Mouse (Mus musculus) WW6 (cell line): ENCODE results near the gene Pak2.
"Not testable (repeated sequence)": the region's sequence is repeated elsewhere in the genome, so short reads cannot be mapped to it uniquely, and the experiment has no call there.

ENCODE experiments used
- DNase-seq: peaks from one replicate; pipeline ENCODE4 v3.0.0-alpha.2; 2013; ENCODE audit warnings: low read depth, low spot score

Pak2 gene

DNA sequence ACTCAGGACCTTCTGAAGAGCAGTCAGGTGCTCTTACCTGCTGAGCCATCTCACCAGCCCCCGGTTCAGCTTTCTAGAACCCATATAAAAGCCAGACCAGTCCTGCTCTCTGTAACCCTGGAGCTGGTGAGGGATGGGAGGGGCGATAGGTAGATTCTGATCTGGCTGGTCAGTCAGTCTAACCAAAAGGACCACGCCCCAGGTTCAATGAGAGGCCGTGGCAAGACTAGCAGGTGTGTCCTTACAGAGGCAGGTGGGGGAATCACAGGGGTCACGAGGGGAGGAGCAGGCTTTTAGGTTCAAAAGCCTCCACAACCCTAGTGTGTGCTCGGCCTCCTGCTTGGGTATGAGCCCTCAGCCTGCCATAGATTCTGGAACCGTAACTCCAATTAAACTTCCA lies 12.3 kb upstream of the Pak2 start:
- no peak for DNase-seq

DNA sequence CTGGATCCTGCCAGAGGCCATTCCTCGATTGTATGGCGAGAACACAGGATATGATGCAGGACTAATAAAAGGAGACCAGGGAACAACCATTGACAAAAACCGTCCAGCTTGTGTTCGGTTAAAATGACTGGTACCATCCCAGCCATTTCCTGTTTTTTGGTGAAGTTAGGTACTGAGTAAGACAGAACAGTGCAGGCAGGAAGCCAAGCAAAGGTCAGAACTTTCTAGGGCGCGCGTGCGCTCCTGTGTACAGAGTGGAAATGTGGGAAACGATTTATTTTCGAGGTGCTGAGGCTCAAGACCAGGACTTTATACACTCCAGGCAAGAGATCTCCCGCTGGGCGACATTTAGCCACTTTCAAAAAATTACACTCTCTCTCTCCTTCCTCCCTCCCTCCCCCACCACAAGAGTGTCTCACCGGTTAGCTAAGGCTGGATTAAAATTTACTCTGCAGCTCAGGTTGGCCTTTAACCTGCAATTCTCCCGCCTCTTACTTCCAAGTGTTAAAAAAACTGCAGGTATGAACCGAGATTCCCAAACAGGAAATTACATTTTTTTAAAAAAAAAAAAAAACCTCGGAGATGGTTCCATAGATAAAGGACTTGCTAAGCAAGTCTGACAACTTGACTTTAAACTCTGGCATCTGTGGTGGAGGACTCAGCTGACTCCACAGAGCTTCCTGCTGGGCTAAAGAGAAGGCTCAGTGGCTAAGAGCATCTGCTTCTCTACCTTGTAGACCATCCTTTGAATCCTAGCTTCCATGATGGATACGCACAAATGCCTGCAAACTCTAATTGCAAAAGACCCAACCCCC lies 8.7 kb upstream of the Pak2 start:
- no peak for DNase-seq

DNA sequence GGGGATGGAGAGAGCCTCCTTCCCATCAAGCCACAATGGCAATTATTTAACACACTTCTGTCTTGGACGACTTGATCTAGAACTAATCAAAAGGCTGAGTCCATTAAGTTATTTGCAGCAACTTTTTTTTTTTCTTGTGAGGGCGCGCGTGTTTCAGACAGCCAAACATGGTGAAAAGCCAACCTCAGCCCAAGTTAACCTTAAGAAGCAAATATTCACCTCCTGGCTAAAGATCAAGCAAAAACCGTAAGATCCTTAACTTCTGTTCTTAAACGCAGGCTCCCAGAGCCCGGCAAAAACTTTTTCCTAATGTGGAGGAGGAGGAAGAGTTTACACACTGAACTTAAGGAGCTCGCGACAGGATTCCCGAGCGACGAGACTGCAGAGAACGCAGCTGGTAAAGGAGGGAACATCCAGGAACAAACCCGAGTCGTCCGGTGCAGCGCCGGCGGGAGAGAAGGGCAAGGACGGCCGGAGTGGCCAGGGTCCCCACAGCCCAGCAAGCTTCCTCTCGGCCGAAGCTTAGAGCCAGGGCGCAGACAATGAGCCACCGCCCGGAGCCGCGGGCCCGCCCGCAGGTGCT lies 643 bp downstream of the Pak2 start:
- DNase-seq: no peak

DNA sequence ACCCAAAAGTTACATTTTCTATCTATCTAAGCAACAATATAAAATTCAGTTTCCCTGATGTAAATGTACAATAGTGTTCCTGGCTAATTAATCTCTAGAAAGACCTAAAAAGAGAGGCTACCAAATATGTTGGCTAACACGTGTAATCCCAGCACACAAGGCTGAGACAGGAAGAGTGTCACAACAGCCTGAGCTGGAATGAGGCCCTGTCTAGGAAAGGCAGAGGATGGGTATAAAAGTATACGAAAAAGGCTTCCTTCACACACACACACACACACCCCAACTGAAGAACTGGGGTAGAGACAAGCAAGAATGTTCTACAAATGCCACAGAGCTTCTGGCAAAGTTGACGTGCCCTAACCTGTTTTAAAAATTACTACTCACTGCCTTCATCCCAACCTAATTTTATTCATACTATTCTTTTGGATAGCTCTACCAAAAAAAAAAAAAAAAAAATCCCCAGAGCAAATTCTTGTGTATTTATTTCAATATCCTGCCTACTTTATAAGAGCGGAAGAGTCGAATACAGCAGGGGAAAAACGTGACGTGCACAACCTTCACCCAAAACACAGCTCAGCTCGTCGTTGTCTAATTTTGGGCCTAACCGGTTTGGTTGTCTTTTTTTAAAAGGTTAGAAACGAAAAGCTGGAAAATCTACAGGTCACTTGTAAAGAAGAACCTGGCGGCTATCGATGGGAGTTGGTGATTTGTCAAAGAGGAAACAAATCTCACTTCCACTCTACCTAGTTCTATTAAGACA lies 1.3 kb downstream of the Pak2 start:
- no peak for DNase-seq

DNA sequence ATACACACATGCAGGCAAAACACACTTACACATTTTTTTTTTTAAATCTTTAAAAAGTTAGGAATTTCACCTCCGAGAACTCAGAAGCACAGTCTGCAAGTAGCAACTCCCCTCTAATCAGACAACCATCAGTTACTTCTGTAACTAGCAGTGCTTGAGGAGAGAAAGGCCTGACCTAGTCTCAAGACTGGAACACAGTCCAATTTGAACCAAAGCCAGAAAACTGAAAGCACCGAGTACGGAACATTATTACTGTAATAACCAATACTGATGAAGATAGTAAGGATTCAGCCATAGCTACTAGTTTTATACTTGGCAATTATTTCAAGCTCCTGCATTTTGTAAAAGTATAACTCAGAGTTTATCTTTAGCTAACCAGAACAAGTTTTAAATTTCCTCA lies 2.7 kb downstream of the Pak2 start:
- no peak for DNase-seq

DNA sequence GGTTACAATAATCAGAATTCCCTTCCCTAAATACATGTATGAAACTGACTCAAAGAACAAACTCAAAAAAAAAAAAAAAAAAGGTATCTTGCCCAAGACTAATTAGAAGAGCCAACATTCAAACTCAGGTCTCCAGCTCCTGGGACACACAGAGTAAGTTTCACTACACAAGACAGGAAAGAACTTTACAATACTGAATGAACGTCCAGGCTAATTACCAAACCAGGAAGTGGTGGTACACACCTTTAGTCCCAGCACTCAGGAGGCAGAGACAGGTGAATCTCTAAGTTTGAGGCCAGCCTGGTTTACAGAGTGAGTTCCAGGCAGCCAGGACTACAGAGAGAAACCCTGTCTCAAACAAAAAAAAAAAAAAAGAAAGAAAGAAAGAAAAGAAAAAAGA lies 3.4 kb downstream of the Pak2 start:
- DNase-seq: no peak

DNA sequence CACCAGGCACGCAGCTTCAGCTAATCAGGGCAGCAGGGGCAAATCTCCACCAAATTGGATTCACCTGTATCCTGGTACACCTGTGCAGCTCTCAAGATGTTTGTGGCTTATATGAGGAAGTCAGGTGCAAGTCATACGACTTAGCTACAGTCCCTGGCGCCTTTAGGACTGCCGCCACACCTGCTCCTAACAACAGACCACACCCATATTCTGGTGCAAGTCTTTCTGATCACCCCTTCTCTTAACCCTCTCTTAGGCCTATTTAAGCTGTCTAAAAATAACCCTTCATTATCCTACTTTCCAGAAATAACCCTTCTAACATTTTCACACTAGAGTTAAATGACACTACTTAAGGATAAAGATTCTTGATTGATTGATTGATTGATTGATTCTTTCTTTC lies 9.1 kb downstream of the Pak2 start:
- DNase-seq: not testable (repeated sequence)

DNA sequence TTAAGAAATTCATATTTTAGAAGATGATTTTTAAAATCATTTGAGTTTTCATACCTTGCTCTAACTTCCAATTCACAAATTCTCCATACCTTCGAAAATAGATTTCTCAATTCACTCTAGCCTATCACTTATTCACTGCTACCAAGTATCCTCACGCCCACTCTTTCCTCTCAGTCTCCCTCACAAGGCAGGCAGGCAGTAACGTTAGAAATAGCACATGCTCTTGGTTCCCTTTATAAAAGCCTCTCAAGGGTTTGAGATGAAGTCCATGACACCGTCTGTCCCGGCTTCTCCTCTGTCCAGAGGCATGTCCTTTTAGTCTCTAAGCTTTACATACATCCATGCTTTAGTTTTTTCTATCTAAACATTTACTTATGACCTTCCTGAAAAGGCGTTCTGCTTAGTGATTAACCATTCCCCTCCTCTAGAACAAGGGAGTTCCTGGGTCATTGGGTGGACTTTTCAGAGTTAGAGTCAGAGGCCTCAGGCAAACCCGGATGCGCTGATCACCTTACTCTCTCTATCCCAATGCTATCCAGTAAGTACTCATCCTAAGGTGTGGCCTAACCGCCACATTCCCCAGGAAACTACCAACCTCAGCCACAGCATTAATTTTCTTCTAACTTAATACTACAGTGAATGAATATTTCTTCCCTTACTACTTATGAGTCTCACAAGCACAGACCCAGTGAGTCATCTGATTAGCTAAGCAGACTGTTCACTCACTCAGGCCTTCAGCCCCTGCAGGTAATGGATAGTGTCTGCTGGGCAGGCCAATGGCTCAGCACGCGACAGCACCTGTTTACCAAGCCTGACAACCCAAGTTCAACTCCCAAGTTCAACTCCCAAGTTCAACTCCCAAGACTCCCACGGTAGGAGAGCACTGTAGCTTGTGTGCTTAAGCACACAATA lies 10.5 kb downstream of the Pak2 start:
- no peak for DNase-seq

DNA sequence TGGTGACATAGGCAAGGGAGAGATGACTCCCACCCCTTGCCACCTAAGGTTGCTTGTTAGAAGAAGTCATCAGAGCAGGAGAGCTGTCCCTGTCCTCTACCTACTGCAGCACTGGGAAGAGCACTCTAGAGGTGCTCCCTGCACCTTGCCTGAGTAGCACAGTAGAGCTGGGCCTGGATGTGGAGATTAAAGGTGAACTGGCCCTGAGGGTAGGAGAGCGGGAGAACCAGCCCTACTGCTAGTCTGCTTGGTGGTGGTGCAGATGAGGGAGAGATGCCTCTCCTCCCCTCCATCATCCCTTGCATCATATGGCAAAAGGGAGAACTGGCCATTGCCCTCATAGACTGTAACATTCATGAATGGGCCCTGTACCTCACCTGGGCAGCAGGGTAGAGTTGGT lies 12.2 kb downstream of the Pak2 start:
- DNase-seq: no peak

DNA sequence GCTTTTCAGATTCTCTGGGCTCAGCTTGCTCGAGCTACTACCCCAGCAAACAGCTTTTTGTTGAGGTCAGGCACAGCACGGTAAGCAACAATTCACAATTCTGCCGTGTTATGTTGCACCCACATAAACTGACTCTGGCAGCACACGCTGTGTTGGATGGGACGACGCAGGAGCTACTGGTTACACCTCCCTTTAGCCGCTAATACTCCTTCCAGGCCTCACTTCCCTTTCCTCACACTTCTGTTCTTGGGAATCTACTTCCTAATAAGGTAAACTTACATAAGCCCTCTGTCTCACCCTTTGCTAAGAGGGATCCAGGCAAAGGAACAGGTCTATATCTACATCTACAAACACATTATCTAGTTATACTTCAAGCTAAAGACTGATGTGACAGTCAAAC lies 15.2 kb downstream of the Pak2 start:
- no peak for DNase-seq

DNA sequence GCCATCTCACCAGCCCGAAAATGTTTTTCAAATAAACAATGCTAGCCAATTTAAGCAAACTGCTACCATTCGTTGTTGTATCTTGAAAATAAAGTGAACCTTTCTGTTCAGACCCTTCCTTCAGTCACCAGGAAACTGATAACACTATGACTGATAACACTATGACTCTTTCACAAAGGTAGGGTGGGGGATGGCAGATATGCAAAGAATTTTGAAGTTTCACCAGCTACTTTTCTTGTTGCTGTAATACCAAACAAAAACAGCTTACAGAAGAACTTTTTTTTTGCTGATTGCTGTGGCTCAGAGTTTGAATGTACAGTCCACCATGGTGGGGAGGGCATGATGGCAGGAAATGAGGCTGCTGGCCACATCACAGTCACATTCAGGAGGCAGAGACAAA lies 16.9 kb downstream of the Pak2 start:
- no peak for DNase-seq

DNA sequence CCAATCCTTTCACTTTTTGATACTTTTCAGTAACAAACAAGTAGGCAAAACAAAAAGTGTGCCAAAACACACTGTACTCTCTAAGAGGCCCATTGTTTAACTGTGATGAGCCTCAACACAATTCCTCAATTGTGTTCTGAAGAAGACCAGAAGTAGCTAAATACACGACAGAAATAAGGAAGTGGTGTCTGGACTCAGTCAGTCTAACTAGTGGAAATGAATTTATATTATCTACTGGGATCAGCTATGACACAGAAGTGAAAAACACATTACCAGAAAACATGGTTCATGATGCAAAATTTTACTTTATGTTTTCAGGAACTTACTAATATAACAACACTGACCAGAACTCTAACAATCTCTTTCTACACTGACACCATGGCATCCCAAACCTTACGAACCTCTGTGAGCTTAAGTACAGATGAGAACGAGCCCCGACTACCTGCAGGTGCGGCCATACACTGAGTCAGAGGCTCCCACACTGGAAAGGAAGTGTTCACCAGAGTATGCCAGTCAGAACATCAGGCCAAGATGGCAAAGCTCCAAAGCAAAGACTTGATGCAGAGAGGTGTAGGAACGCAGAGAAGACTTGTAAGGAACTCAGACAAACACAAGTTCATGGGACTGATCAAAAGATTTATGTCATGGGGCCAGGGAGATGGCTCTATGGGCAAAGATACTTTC lies 19.2 kb downstream of the Pak2 start:
- DNase-seq: no peak

DNA sequence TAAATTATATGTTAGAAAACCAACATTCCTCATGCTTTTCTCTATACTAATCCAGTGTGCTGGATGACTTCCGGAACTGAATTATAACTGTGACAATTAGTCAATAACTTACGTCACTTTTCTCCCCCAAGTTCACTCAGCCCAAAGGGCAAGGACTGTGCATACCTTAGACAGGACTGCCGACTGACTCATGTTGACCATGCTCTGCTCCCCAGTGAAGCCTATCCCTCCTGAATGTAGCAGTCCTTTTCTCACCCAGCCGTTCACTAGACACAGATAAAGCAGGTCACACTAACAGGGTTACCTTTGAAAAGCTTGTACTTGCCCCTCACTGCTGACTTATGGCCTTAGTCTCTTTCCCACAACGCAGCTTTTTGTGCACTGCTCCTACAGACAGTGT lies 20.3 kb downstream of the Pak2 start:
- DNase-seq: no peak

DNA sequence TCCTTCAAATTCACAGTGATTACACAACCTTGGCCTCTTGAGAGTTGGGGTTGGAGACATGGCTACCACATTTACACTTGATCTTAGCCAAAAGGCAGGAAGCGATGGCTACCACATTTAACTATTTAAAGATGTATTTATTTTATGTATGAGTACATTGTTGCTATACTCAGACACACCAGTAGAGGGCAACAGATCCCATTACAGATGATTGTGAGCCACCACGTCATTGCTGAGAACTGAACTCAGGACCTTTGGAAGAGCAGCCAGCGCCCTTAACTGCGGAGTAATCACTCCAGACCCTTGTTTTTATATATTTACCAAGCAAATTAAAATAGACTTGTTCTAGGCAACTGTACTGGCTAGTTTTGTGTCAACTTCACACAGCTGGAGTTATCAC lies 36.8 kb downstream of the Pak2 start:
- no peak for DNase-seq

DNA sequence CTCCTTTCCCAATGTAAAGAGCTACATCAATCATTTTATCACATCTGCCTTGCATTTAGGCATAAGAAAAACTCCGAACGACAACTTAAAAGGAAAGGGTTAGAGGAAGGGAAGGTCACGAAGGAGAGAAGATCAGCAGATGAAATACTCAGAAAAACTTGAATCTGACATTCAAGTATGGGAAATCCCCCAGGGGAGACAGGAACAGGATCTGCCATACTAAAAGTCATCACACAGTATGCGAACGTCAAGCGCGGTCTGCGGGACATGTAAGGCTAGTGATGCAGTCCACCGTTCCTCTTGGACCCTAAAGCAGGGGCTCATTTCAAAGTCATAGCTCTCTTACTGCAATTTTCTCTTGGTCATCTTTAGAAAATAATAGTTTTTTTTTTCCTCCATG lies 59.5 kb downstream of the Pak2 start:
- DNase-seq: no peak

DNA sequence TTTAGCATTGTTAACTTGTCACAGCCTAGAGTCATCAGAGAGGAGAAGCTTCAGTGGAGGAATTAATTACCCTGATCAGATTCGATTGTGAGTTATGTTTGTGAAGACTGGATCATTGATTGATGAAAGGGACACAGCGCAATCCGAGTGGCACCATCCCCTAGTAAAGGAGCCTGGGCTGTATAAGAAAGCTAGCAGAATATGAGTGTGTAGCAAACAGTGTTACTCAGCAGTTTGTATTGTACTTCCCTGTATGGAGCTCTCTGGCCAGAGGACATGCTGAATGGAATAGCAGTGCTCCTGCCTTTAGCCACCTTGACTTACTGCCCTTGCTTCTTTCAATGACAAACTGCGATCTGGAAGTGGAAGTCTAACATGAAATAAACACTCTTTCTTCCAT lies 68.8 kb downstream of the Pak2 start:
- DNase-seq: no peak

DNA sequence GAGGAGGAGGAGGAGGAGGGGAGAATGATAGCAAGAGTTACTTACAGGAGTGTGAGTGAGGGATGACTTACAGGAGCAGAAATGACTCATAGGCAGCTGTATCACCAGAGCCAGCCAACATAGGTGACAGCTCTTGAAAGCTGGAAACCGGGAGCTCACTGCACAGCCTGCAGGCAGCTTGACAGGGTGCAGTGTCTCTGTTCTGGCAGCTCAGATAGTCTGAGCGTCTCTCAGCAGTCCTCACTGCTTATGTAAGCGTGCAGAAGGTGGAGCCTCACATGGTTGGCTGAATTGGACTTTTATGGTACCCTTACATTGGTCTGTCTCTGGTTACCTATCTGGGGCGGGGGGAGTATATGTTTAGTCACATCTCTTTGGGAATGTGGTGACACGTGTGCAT lies 69.2 kb downstream of the Pak2 start:
- DNase-seq: no peak

DNA sequence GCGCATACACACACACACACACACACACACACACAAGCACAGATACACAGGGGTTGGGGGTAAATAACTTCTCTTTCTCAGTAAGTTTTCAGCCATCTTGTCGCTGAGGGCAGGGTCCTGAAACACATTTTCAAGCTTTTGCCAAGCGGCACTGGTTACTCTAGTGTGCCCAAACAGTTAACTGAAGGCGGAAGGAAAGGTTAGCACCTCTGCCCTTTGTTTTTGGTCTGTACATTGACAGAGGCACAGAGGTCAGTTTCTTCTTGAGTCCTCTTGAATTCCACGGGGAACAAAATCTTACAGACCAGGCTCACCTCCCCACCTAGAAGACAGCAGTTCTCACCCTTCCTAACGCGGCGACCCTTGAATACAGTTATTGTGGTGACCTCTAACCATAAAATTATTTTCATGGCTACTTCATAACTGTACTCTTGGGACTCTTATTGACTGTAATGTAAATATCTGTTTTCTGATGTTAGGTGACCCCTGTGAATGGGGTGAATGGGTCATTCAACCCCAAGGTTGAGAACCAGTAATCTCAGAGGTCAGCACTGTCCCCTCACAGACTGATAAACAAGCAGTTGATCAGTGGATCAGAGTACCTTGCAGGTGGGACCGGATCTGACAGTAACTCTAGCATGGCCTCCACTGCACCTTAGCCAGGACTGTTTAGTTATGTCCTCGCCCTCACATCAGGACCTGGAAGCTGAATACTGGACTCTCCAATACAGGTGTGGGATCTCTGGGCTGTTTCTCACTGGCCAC lies 70.4 kb downstream of the Pak2 start:
- DNase-seq: no peak

DNA sequence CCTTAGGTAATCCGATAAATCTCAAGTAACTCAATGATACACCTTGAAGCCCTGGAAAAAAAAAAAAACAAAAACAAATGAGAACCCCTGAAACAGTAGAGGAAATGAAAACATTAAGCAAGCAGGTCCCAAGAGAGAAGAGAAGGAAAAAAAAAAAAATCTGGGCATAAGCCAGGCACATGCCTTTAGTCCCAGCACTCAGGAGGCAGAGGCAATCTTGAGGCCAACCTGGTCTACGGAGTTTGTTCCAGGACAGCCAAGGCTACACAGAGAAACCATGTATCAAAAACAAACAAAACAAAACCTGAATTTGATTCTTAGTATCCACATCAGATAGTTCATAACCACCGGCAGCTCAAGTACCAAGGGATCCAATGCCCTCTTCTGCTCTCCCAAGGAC lies 74.4 kb downstream of the Pak2 start:
- DNase-seq: no peak
